Mouse (Mus musculus) intestine, embryonic 14.5 days (tissue): ENCODE measurements at regions not wholly inside any gene's neighbourhood (a gene's known extent, or its start where the extent isn't known, plus 50 kb on each side); places are given as distances from the start of the nearest gene placed in this dataset.

ENCODE experiments used
- ATAC-seq: fragments of 200-750 bp; cut with Nextera tagmentation; replicated peaks from 2 replicates; pipeline ENCODE4 v1.8.0; 2017; ENCODE audit warnings: low read depth, moderate number of reproducible peaks, moderate TSS enrichment, moderate library complexity; ENCODE audit not compliant: low FRiP score, low TSS enrichment
- DNase-seq: peaks from one replicate; pipeline ENCODE4 v3.0.0-alpha.2; 2018; ENCODE audit warnings: low spot score
- H3K27ac ChIP-seq: fragments of 300-500 bp; sonication (generic); 2 replicates; pipeline ENCODE4 v1.5.1; 2014; ENCODE audit warnings: low read depth, mild to moderate bottlenecking, control low read depth
- H3K27me3 ChIP-seq: fragments of 300-500 bp; sonication (generic); replicated peaks from 2 replicates; pipeline ENCODE4 v1.6.1; 2014; ENCODE audit warnings: low read length, control low read depth; ENCODE audit not compliant: control insufficient read depth, insufficient read depth
- H3K36me3 ChIP-seq: fragments of 300-500 bp; sonication (generic); 2 replicates; pipeline ENCODE4 v1.6.1; 2014; ENCODE audit warnings: low read length, control low read depth; ENCODE audit not compliant: control insufficient read depth, insufficient read depth
- H3K4me1 ChIP-seq: fragments of 300-500 bp; sonication (generic); replicated peaks from 2 replicates; pipeline ENCODE4 v1.6.1; 2014; ENCODE audit warnings: low read length, control low read depth, mixed read lengths; ENCODE audit not compliant: control insufficient read depth, insufficient read depth
- H3K4me2 ChIP-seq: fragments of 300-500 bp; sonication (generic); 2 replicates; pipeline ENCODE4 v1.6.1; 2014; ENCODE audit warnings: low read length
- H3K4me3 ChIP-seq: fragments of 300-500 bp; sonication (generic); 2 replicates; pipeline ENCODE4 v1.5.1; 2014; ENCODE audit warnings: low read depth, low read length, control low read depth, mixed read lengths
- H3K9ac ChIP-seq: fragments of 300-500 bp; sonication (generic); 2 replicates; pipeline ENCODE4 v1.6.1; 2014; ENCODE audit warnings: mild to moderate bottlenecking, low read length
- H3K9me3 ChIP-seq: fragments of 300-500 bp; sonication (generic); 2 replicates; pipeline ENCODE4 v1.6.1; 2016; ENCODE audit warnings: low read length, control low read depth; ENCODE audit not compliant: control insufficient read depth
- WGBS: fragments of 180-500 bp; shearing (Covaris S2); extraction: QIAGEN DNeasy Blood & Tissue Kit; methylation state at CpG from one replicate; pipeline ENCODE4 v1.1.7; 2014; 5-methylcytosine and 5-hydroxymethylcytosine counted together

DNA sequence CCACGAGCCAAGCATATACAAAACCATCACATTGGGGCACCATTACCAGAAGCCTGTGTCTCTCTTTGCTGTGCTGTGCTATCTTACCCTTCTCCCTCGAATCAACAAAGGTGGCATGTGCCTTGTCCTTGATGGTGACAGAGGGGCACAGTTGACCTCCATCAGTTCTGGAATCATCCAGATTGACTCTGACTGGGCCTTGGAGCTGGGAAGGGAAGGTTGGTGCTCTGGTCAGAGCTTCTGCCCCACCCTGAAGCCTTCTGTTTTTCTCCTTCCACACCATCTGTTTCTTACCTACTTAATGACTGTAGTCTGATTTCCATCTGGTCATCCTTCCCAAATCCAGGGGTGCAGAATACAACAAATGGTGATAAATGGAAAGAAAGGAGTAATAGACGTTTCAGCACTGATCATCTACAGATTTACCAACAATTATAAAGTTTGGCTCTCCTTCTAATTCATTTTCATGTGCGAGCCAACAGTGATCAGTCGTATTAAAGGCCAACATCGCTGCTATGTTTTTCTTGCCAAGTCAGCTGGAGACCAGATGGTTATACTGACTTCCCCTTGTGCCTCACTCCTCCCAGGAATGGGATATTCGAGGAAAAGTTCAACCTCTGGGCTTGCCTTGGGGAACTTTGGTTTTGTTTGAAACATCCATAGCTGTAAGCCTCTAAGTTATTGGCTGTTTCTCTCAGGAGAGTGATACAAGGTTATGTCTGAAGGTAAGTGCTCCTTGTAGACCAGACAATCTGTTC is 55.1 kb upstream of the Kcnj15 start:
- no peak for DNase-seq
- H3K36me3 ChIP-seq, result no peaks in the 10 kb centered on the region

DNA sequence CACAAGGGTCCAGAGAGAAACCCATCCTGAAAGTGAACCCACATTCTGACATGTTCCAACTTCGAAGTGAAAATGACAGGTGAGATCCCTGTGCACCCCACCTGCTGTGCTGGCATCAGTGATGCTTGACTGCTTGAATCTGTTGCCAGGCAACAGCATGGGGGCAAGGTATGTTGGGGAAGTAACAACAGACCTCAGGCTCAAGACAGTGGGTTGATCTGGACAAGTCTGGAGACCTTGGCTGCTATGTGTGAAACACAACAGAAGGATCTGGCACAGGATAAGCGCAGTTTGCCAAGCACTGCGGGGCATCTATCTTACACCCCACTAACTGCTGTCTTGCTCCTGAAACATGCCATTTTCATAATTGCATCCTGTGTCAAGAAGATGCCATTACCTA is 54.3 kb upstream of the Kcnj15 start:
- H3K4me3 ChIP-seq, result no peak overlapping the region
- no peak overlapping the region for H3K9ac ChIP-seq
- H3K4me2 ChIP-seq, result no peak overlapping the region
- no peaks in the 10 kb centered on the region for H3K9me3 ChIP-seq
- H3K4me1 ChIP-seq, result no peaks in the 10 kb centered on the region
- 88% methylated on average over 3 of the region's 3 CpGs for WGBS
- H3K36me3 ChIP-seq, result no peaks in the 10 kb centered on the region
- no peaks in the 10 kb centered on the region for H3K27me3 ChIP-seq
- ATAC-seq (no peak), DNase-seq (no peak)
- no peak overlapping the region for H3K27ac ChIP-seq

More for the DNA sequence above, 55.1 kb upstream of the Kcnj15 start:
- Histone ChIP-seq H3K4me1 (no peaks in the 10 kb centered on the region), H3K4me2 (no peak overlapping the region), H3K27me3 (no peaks in the 10 kb centered on the region), H3K27ac (no peak overlapping the region), H3K4me3 (no peak overlapping the region), H3K9me3 (no peaks in the 10 kb centered on the region), H3K9ac (no peak overlapping the region)
- ATAC-seq, result no peak
- WGBS, result 63% methylated on average over 7 of the region's 7 CpGs

DNA sequence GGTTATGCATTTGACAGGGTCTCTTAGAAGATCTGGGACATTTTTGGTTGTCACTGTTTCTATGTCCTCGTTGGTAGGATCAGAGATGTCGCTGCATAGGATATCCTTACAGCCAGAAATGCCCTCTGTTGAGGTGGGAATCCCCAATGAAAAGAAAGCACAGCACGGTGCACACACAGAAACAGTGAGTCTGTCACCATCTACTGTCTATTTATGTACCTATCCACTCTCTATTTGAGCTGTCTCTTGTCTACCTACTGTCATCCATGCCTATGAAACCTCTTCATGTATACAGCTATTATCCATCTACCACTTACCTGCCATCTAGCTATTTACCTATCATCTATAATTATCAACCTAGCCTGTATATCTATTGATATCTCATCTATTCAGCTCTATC is 53.6 kb upstream of the Kcnj15 start:
- 88% methylated on average over 3 of the region's 3 CpGs for WGBS
- Histone ChIP-seq H3K4me1 (no peaks in the 10 kb centered on the region), H3K9ac (no peak overlapping the region), H3K4me2 (no peak overlapping the region), H3K9me3 (no peaks in the 10 kb centered on the region), H3K4me3 (no peak overlapping the region), H3K27me3 (no peaks in the 10 kb centered on the region), H3K27ac (no peak overlapping the region), H3K36me3 (no peaks in the 10 kb centered on the region)
- ATAC-seq (no peak), DNase-seq (no peak)

DNA sequence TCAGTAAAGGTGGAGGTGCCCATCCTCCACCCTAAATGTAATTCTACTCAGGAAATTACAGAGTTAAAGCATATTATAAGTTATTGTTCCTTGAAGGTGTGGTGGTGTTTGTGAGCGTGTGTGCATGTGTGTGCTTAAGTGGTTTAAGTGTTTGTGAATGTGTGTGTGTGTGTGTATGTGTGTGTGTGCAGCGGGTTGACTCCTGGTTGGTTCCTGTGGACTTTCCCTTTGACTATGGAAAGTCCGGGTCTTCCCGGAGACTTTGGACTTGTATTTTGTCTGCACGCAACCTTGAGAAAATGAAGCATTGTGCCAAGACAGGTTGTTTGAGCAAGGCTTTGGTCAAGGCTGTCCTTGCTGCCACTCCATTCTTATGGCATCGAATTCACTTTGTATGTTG is 52.9 kb upstream of the Kcnj15 start:
- DNase-seq, result no peak
- no peak overlapping the region for H3K4me3 ChIP-seq
- no peaks in the 10 kb centered on the region for H3K9me3 ChIP-seq
- no peaks in the 10 kb centered on the region for H3K27me3 ChIP-seq
- no peak overlapping the region for H3K27ac ChIP-seq
- H3K36me3 ChIP-seq, result no peaks in the 10 kb centered on the region
- 91% methylated on average over 6 of the region's 6 CpGs for WGBS
- no peaks in the 10 kb centered on the region for H3K4me1 ChIP-seq
- H3K4me2 ChIP-seq, result no peak overlapping the region
- no peak overlapping the region for H3K9ac ChIP-seq
- ATAC-seq, result no peak

DNA sequence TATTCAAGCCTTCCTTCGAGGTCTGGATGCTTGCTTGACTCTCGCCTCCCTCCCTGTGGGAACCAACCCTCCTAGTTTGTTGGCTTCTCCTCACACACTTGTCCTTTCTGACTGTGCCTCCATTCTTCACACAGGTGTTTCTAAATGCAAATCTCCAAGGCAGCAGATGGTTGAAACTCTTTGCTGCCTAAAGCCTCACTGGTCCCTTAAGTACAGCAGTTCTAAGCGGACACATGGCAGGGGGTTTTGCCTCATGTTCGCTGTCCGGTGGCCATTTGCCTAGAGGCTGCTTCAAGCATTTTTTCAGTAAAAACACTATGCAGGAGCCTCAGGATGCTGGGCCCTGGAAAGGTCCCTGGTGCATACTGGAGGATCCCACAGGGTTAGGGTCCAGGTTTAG is 50.9 kb upstream of the Kcnj15 start:
- H3K4me2 ChIP-seq, result no peak overlapping the region
- H3K9me3 ChIP-seq, result no peaks in the 10 kb centered on the region
- no peak overlapping the region for H3K4me3 ChIP-seq
- ATAC-seq (no peak), DNase-seq (no peak)
- H3K9ac ChIP-seq, result no peak overlapping the region
- no peaks in the 10 kb centered on the region for H3K36me3 ChIP-seq
- H3K27ac ChIP-seq, result no peak overlapping the region
- H3K4me1 ChIP-seq, result no peaks in the 10 kb centered on the region
- H3K27me3 ChIP-seq, result no peaks in the 10 kb centered on the region
- WGBS, result 84% methylated on average over 5 of the region's 5 CpGs

DNA sequence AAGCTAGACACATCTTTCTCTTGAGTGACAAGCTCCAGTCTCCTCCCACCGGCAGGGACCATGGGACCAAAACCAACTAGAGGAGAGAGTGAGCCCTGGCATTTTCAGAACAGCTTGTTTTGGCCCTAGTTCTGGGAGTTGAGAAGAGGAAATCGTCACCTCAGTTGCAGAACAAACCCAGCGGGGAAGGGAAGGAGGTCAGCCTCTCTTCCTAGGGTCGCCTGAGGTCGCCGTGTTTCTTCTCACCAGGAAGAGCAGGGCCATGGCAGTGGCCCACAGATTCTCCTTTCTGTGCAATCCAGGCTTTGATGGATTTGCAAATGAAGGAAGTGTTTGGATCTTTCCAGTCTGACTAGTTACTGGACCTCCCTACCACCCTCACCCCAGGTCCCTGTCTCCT is 49.8 kb upstream of the Kcnj15 start:
- Histone ChIP-seq H3K9ac (no peak overlapping the region), H3K4me1 (no peaks in the 10 kb centered on the region), H3K4me3 (no peak overlapping the region), H3K4me2 (no peak overlapping the region), H3K27me3 (no peaks in the 10 kb centered on the region), H3K27ac (no peak overlapping the region), H3K9me3 (no peaks in the 10 kb centered on the region), H3K36me3 (no peaks in the 10 kb centered on the region)
- 76% methylated on average over 6 of the region's 6 CpGs for WGBS
- DNase-seq (no peak), ATAC-seq (no peak)
